Comparison of ENCODE assay signal across 13 mouse cellular contexts in the genomic region with DNA sequence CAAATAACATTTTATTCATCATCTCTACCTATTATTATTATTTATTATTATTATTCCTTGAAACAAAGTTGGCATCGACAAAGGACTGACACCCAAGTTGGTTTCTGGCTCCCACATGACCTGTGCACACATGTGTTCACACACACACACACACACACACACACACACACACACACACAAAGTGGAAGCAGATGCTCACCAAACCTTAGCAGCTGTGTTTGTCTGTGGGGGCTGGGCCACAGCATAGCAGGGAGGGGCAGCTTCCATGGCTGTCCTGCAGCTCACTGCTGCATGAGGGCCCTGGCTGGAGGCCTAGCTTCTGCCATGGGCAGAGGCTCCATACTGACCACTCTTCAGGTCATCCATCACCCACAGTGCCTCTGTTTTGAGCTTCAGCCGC.
DNase-seq lines count a peak whose midpoint lies in the region; ATAC-seq and TF ChIP-seq lines count a peak whose summit lies in the region.
"Had no signal": no experiment of that assay in that cellular context is flagged by ENCODE, and none has a peak within 500 bp of the region (broad histone marks: within the 10 kb centered on the region; RNA-seq: fewer than 3 reads in every experiment).

No protein-coding gene starts in this region.

- peaks cover 15% of the 10 kb centered on the region for H3K4me1 ChIP-seq in hindbrain, embryonic 10.5 days (replicated peaks)
- peaks cover 7% of the 10 kb centered on the region; the same call in 1 of the 2 replicates for H3K4me1 ChIP-seq in hindbrain, embryonic 12.5 days
- H3K4me1 ChIP-seq in testis, adult 2 months (ENCODE audit: control insufficient read depth, insufficient read depth, low read length) = peaks cover 2% of the 10 kb centered on the region
- no peaks in the 10 kb centered on the region for H3K4me1 ChIP-seq in embryonic facial prominence, embryonic 11.5 days (ENCODE audit: control insufficient read depth, insufficient read depth, low read length)

- no peaks in the 10 kb centered on the region for H3K36me3 ChIP-seq in hindbrain, embryonic 10.5 days
- H3K36me3 ChIP-seq in hindbrain, embryonic 12.5 days = no peaks in the 10 kb centered on the region
- no peaks in the 10 kb centered on the region for H3K36me3 ChIP-seq in testis, adult 2 months (ENCODE audit: control insufficient read depth, insufficient read depth, low read length)
- H3K36me3 ChIP-seq in embryonic facial prominence, embryonic 11.5 days (replicated peaks; ENCODE audit: control insufficient read depth, insufficient read depth, low read depth, low read length) = no peaks in the 10 kb centered on the region
- H3K36me3 ChIP-seq: embryonic facial prominence, embryonic 12.5 days; forebrain, embryonic 15.5 days had no signal

- no peak for ATAC-seq in hindbrain, embryonic 12.5 days (ENCODE audit: low FRiP score)
- ATAC-seq in embryonic facial prominence, embryonic 11.5 days (replicated peaks; ENCODE audit: insufficient number of reproducible peaks, low FRiP score, low TSS enrichment, low read depth) = peak; percentile 48; the same call in 1 of the 2 replicates
- ATAC-seq: forebrain, embryonic 13.5 days; forebrain, embryonic 15.5 days; forebrain, postnatal 0 days had no signal

- no peak overlapping the region for H3K4me2 ChIP-seq in hindbrain, embryonic 12.5 days (replicated peaks)
- no peak overlapping the region for H3K4me2 ChIP-seq in embryonic facial prominence, embryonic 11.5 days (ENCODE audit: low read depth, low read length)
- H3K4me2 ChIP-seq: embryonic facial prominence, embryonic 12.5 days; forebrain, embryonic 13.5 days; forebrain, embryonic 15.5 days had no signal

- H3K27ac ChIP-seq in hindbrain, embryonic 10.5 days = 0 out of 2 replicates have a peak overlapping the region, but pooled peaks have one; percentile 29
- no peak overlapping the region for H3K27ac ChIP-seq in hindbrain, embryonic 12.5 days
- H3K27ac ChIP-seq in testis, adult 2 months (ENCODE audit: control insufficient read depth, insufficient read depth, low read depth, low read length) = no peak overlapping the region
- H3K27ac ChIP-seq in embryonic facial prominence, embryonic 11.5 days (replicated peaks; ENCODE audit: low read depth, low read length) = no peak overlapping the region
- H3K27ac ChIP-seq: embryonic facial prominence, embryonic 12.5 days; forebrain, embryonic 13.5 days; forebrain, embryonic 15.5 days had no signal

- WGBS in hindbrain, embryonic 10.5 days = 84% methylated on average over 2 of the region's 2 CpGs
- WGBS in hindbrain, embryonic 12.5 days = 82% methylated on average over 2 of the region's 2 CpGs
- WGBS in embryonic facial prominence, embryonic 11.5 days = 81% methylated on average over 2 of the region's 2 CpGs

- H3K9ac ChIP-seq in hindbrain, embryonic 12.5 days = no peak overlapping the region
- no peak overlapping the region for H3K9ac ChIP-seq in embryonic facial prominence, embryonic 11.5 days (replicated peaks; ENCODE audit: low read length)
- H3K9ac ChIP-seq: embryonic facial prominence, embryonic 12.5 days; forebrain, embryonic 13.5 days; forebrain, embryonic 15.5 days; forebrain, postnatal 0 days had no signal

- no peaks in the 10 kb centered on the region for H3K9me3 ChIP-seq in hindbrain, embryonic 10.5 days
- no peaks in the 10 kb centered on the region for H3K9me3 ChIP-seq in hindbrain, embryonic 12.5 days (replicated peaks)
- no peaks in the 10 kb centered on the region for H3K9me3 ChIP-seq in embryonic facial prominence, embryonic 11.5 days (replicated peaks; ENCODE audit: control insufficient read depth, low read length)
- H3K9me3 ChIP-seq: embryonic facial prominence, embryonic 12.5 days; forebrain, embryonic 13.5 days; forebrain, embryonic 15.5 days had no signal

- no peak for TF ChIP-seq CTCF in testis, adult 2 months (IDR thresholded peaks at IDR 0.05; ENCODE audit: control insufficient read depth, insufficient read depth, insufficient replicate concordance, low read depth, low read length)

- H3K27me3 ChIP-seq in hindbrain, embryonic 10.5 days (ENCODE audit: insufficient read depth, poor library complexity, severe bottlenecking) = no peaks in the 10 kb centered on the region
- no peaks in the 10 kb centered on the region for H3K27me3 ChIP-seq in hindbrain, embryonic 12.5 days
- H3K27me3 ChIP-seq in testis, adult 2 months (ENCODE audit: control insufficient read depth, insufficient read depth, low read length) = no peaks in the 10 kb centered on the region
- H3K27me3 ChIP-seq in embryonic facial prominence, embryonic 11.5 days (ENCODE audit: control insufficient read depth, insufficient read depth, low read length) = no peaks in the 10 kb centered on the region
- H3K27me3 ChIP-seq: embryonic facial prominence, embryonic 12.5 days; forebrain, embryonic 13.5 days; forebrain, embryonic 15.5 days had no signal

- no peak overlapping the region for H3K4me3 ChIP-seq in hindbrain, embryonic 10.5 days
- no peak overlapping the region for H3K4me3 ChIP-seq in hindbrain, embryonic 12.5 days
- peak overlapping the region; percentile 15; the same call in 1 of the 2 replicates for H3K4me3 ChIP-seq in testis, adult 2 months (ENCODE audit: control insufficient read depth, low read depth, low read length)
- no peak overlapping the region for H3K4me3 ChIP-seq in embryonic facial prominence, embryonic 11.5 days (ENCODE audit: low read depth, low read length)
- H3K4me3 ChIP-seq: embryonic facial prominence, embryonic 12.5 days; forebrain, embryonic 13.5 days; forebrain, embryonic 15.5 days had no signal

- TF ChIP-seq POLR2A in testis, adult 2 months (IDR thresholded peaks at IDR 0.05; ENCODE audit: control insufficient read depth, low read depth, low read length) = no peak

- DNase-seq in hindbrain, embryonic 10.5 days (ENCODE audit: low spot score) = no peak
- no peak for DNase-seq in testis, postnatal 14 days (ENCODE audit: low spot score)
- DNase-seq in embryonic facial prominence, embryonic 11.5 days (ENCODE audit: low spot score) = peak; percentile 34
- no peak for DNase-seq in lung, postnatal 25 days (ENCODE audit: low spot score)
- DNase-seq: adrenal gland, adult 8-10 months; adrenal gland, postnatal 14 days; adrenal gland, postnatal 36 days; forebrain, postnatal 0 days had no signal
